Mouse (Mus musculus): ENCODE data around the gene Mat1a. TPM values are rescaled to one million over a fixed set of nuclear protein-coding genes. Genes with fewer than 3 reads are reported as not detected.

The Mat1a gene
- polyA plus RNA-seq, 1 experiment from 2014 or later, result not detected

GRCm38 (mm10) chr14:41100712-41101111 is 4.1 kb upstream of the Mat1a start:
- no peak overlapping the region for H3K27ac ChIP-seq (replicated peaks)
- WGBS, result 89% methylated on average over 3 of the region's 3 CpGs
- no peaks in the 10 kb centered on the region for H3K36me3 ChIP-seq (replicated peaks)
- no peaks in the 10 kb centered on the region for H3K4me1 ChIP-seq
- no peaks in the 10 kb centered on the region for H3K9me3 ChIP-seq
- no peak overlapping the region for H3K4me3 ChIP-seq
- DNase-seq (ENCODE audit: low spot score), result no peak
- no peaks in the 10 kb centered on the region for H3K27me3 ChIP-seq (replicated peaks; ENCODE audit: low read depth, poor library complexity, severe bottlenecking)

- H3K27ac ChIP-seq (replicated peaks), result no peak overlapping the region
- no peaks in the 10 kb centered on the region for H3K36me3 ChIP-seq (replicated peaks)
- no peaks in the 10 kb centered on the region for H3K27me3 ChIP-seq (replicated peaks; ENCODE audit: low read depth, poor library complexity, severe bottlenecking)
- 84% methylated on average over 5 of the region's 5 CpGs for WGBS
- no peaks in the 10 kb centered on the region for H3K9me3 ChIP-seq
- H3K4me1 ChIP-seq, result no peaks in the 10 kb centered on the region
- DNase-seq (ENCODE audit: low spot score), result no peak
- H3K4me3 ChIP-seq, result no peak overlapping the region
Observed at GRCm38 (mm10) chr14:41101242-41101641, 3.6 kb upstream of the Mat1a start.

GRCm38 (mm10) chr14:41102269-41102668 is 2.6 kb upstream of the Mat1a start:
- no peak overlapping the region for H3K4me3 ChIP-seq
- H3K4me1 ChIP-seq, result no peaks in the 10 kb centered on the region
- no peak for DNase-seq (ENCODE audit: low spot score)
- no peaks in the 10 kb centered on the region for H3K9me3 ChIP-seq
- H3K27me3 ChIP-seq (replicated peaks; ENCODE audit: low read depth, poor library complexity, severe bottlenecking), result no peaks in the 10 kb centered on the region
- no peaks in the 10 kb centered on the region for H3K36me3 ChIP-seq (replicated peaks)
- H3K27ac ChIP-seq (replicated peaks), result no peak overlapping the region
- WGBS, result 89% methylated on average over 2 of the region's 2 CpGs

GRCm38 (mm10) chr14:41111031-41111668 is 6.3 kb downstream of the Mat1a start:
- no peaks in the 10 kb centered on the region for H3K36me3 ChIP-seq (replicated peaks)
- no peaks in the 10 kb centered on the region for H3K9me3 ChIP-seq
- no peak for DNase-seq (ENCODE audit: low spot score)
- no peaks in the 10 kb centered on the region for H3K27me3 ChIP-seq (replicated peaks; ENCODE audit: low read depth, poor library complexity, severe bottlenecking)
- H3K4me1 ChIP-seq, result no peaks in the 10 kb centered on the region
- no peak overlapping the region for H3K27ac ChIP-seq (replicated peaks)
- H3K4me3 ChIP-seq, result no peak overlapping the region
- 88% methylated on average over 7 of the region's 7 CpGs for WGBS

- Histone ChIP-seq H3K9me3 (no peaks in the 10 kb centered on the region), H3K4me3 (no peak overlapping the region), H3K4me1 (no peaks in the 10 kb centered on the region), H3K27ac (replicated peaks) (no peak overlapping the region), H3K36me3 (replicated peaks) (no peaks in the 10 kb centered on the region), H3K27me3 (replicated peaks; ENCODE audit: low read depth, poor library complexity, severe bottlenecking) (no peaks in the 10 kb centered on the region)
- 81% methylated on average over 4 of the region's 4 CpGs for whole genome bisulfite sequencing
- DNase-seq (ENCODE audit: low spot score), result no peak
Observed at GRCm38 (mm10) chr14:41112944-41113343, 8.1 kb downstream of the Mat1a start.

GRCm38 (mm10) chr14:41116271-41116670 is 11.4 kb downstream of the Mat1a start:
- no peaks in the 10 kb centered on the region for H3K27me3 ChIP-seq (replicated peaks; ENCODE audit: low read depth, poor library complexity, severe bottlenecking)
- no peaks in the 10 kb centered on the region for H3K9me3 ChIP-seq
- DNase-seq (ENCODE audit: low spot score), result no peak
- H3K36me3 ChIP-seq (replicated peaks), result no peaks in the 10 kb centered on the region
- WGBS, result 88% methylated on average over 3 of the region's 3 CpGs
- H3K4me1 ChIP-seq, result no peaks in the 10 kb centered on the region
- no peak overlapping the region for H3K27ac ChIP-seq (replicated peaks)
- H3K4me3 ChIP-seq, result no peak overlapping the region

GRCm38 (mm10) chr14:41124683-41125082 is 19.8 kb downstream of the Mat1a start:
- no peaks in the 10 kb centered on the region for H3K4me1 ChIP-seq
- 88% methylated on average over 5 of the region's 5 CpGs for WGBS
- no peaks in the 10 kb centered on the region for H3K36me3 ChIP-seq (replicated peaks)
- H3K27ac ChIP-seq (replicated peaks), result no peak overlapping the region
- H3K4me3 ChIP-seq, result no peak overlapping the region
- H3K9me3 ChIP-seq, result no peaks in the 10 kb centered on the region
- H3K27me3 ChIP-seq (replicated peaks; ENCODE audit: low read depth, poor library complexity, severe bottlenecking), result no peaks in the 10 kb centered on the region
- no peak for DNase-seq (ENCODE audit: low spot score)

- Histone ChIP-seq H3K36me3 (replicated peaks) (no peaks in the 10 kb centered on the region), H3K9me3 (no peaks in the 10 kb centered on the region), H3K4me3 (no peak overlapping the region), H3K27ac (replicated peaks) (no peak overlapping the region), H3K27me3 (replicated peaks; ENCODE audit: low read depth, poor library complexity, severe bottlenecking) (no peaks in the 10 kb centered on the region), H3K4me1 (no peaks in the 10 kb centered on the region)
- DNase-seq (ENCODE audit: low spot score), result peak; percentile 49
- WGBS, result 19% methylated on average over 4 of the region's 4 CpGs
Observed at GRCm38 (mm10) chr14:41127997-41128396, 23.2 kb downstream of the Mat1a start.

- no peaks in the 10 kb centered on the region for H3K27me3 ChIP-seq (replicated peaks; ENCODE audit: low read depth, poor library complexity, severe bottlenecking)
- no peaks in the 10 kb centered on the region for H3K36me3 ChIP-seq (replicated peaks)
- H3K9me3 ChIP-seq, result no peaks in the 10 kb centered on the region
- no peak within 1 kb of the TSS for H3K27ac ChIP-seq (replicated peaks)
- no peaks in the 10 kb centered on the region for H3K4me1 ChIP-seq
- no peak for DNase-seq (ENCODE audit: low spot score)
- H3K4me3 ChIP-seq, result no peak within 1 kb of the TSS
- WGBS, result 83% methylated on average over 7 of the region's 7 CpGs
Observed at GRCm38 (mm10) chr14:41131540-41131939, 26.7 kb downstream of the Mat1a start, which contains the start of gene Sftpa1. Sftpa1 (plus strand) TSS chr14:41131782.

GRCm38 (mm10) chr14:41137006-41137405 is 32.2 kb downstream of the Mat1a start:
- no peak overlapping the region for H3K27ac ChIP-seq (replicated peaks)
- H3K9me3 ChIP-seq, result no peaks in the 10 kb centered on the region
- no peaks in the 10 kb centered on the region for H3K4me1 ChIP-seq
- no peak overlapping the region for H3K4me3 ChIP-seq
- no peak for DNase-seq (ENCODE audit: low spot score)
- H3K36me3 ChIP-seq (replicated peaks), result no peaks in the 10 kb centered on the region
- no peaks in the 10 kb centered on the region for H3K27me3 ChIP-seq (replicated peaks; ENCODE audit: low read depth, poor library complexity, severe bottlenecking)

GRCm38 (mm10) chr14:41140686-41141085 is 35.9 kb downstream of the Mat1a start:
- Histone ChIP-seq H3K27me3 (replicated peaks; ENCODE audit: low read depth, poor library complexity, severe bottlenecking) (no peaks in the 10 kb centered on the region), H3K36me3 (replicated peaks) (no peaks in the 10 kb centered on the region), H3K27ac (replicated peaks) (no peak overlapping the region), H3K4me1 (no peaks in the 10 kb centered on the region), H3K9me3 (no peaks in the 10 kb centered on the region), H3K4me3 (no peak overlapping the region)
- 89% methylated on average over 1 of the region's 1 CpGs for WGBS
- DNase-seq (ENCODE audit: low spot score), result no peak

- DNase-seq (ENCODE audit: low spot score), result no peak
- Histone ChIP-seq H3K4me3 (no peak overlapping the region), H3K27ac (replicated peaks) (no peak overlapping the region), H3K36me3 (replicated peaks) (no peaks in the 10 kb centered on the region), H3K4me1 (no peaks in the 10 kb centered on the region), H3K27me3 (replicated peaks; ENCODE audit: low read depth, poor library complexity, severe bottlenecking) (no peaks in the 10 kb centered on the region), H3K9me3 (no peaks in the 10 kb centered on the region)
- 77% methylated on average over 6 of the region's 6 CpGs for WGBS
Observed at GRCm38 (mm10) chr14:41146035-41146434, 41.2 kb downstream of the Mat1a start.

GRCm38 (mm10) chr14:41146922-41147321 is 42.1 kb downstream of the Mat1a start:
- H3K4me3 ChIP-seq, result no peak overlapping the region
- WGBS, result 85% methylated on average over 3 of the region's 3 CpGs
- H3K36me3 ChIP-seq (replicated peaks), result no peaks in the 10 kb centered on the region
- no peaks in the 10 kb centered on the region for H3K9me3 ChIP-seq
- DNase-seq (ENCODE audit: low spot score), result no peak
- H3K27me3 ChIP-seq (replicated peaks; ENCODE audit: low read depth, poor library complexity, severe bottlenecking), result no peaks in the 10 kb centered on the region
- no peaks in the 10 kb centered on the region for H3K4me1 ChIP-seq
- H3K27ac ChIP-seq (replicated peaks), result no peak overlapping the region

All from embryonic facial prominence, embryonic 10.5 days (tissue).